Mouse (Mus musculus): ENCODE measurements around the gene Mrvi1.

The Mrvi1 gene

GRCm38 (mm10) chr7:110840332-110840731 is 141.9 kb downstream of the Mrvi1 start:
- DNase-seq (ENCODE audit: extremely low read depth, low read depth, low spot score): no peak

- no peak for DNase-seq (ENCODE audit: extremely low read depth, low read depth, low spot score)
Observed at GRCm38 (mm10) chr7:110834522-110834921, 147.7 kb downstream of the Mrvi1 start.

GRCm38 (mm10) chr7:110834018-110834417 is 148.2 kb downstream of the Mrvi1 start:
- no peak for DNase-seq (ENCODE audit: extremely low read depth, low read depth, low spot score)

GRCm38 (mm10) chr7:110833024-110833423 is 149.2 kb downstream of the Mrvi1 start:
- DNase-seq (ENCODE audit: extremely low read depth, low read depth, low spot score): no peak

GRCm38 (mm10) chr7:110823995-110824953 is 158.0 kb downstream of the Mrvi1 start:
- DNase-seq (ENCODE audit: extremely low read depth, low read depth, low spot score): no peak

GRCm38 (mm10) chr7:110823593-110823992 is 158.7 kb downstream of the Mrvi1 start:
- DNase-seq (ENCODE audit: extremely low read depth, low read depth, low spot score): no peak

GRCm38 (mm10) chr7:110823076-110823475 is 159.2 kb downstream of the Mrvi1 start:
- no peak for DNase-seq (ENCODE audit: extremely low read depth, low read depth, low spot score)

- DNase-seq (ENCODE audit: extremely low read depth, low read depth, low spot score): no peak
Observed at GRCm38 (mm10) chr7:110822055-110822454, 160.2 kb downstream of the Mrvi1 start.

- no peak for DNase-seq (ENCODE audit: extremely low read depth, low read depth, low spot score)
Observed at GRCm38 (mm10) chr7:110821653-110822052, 160.6 kb downstream of the Mrvi1 start.

- no peak for DNase-seq (ENCODE audit: extremely low read depth, low read depth, low spot score)
Observed at GRCm38 (mm10) chr7:110821068-110821467, 161.2 kb downstream of the Mrvi1 start.

GRCm38 (mm10) chr7:110818787-110819350 is 163.4 kb downstream of the Mrvi1 start:
- no peak for DNase-seq (ENCODE audit: extremely low read depth, low read depth, low spot score)

Measured in fat pad, adult 2 months (tissue).